Comparison of ENCODE assay signal across 8 mouse cellular contexts in genomic region chr17:25808789-25809605, GRCm38 (mm10). TPM values are rescaled to one million over a fixed set of nuclear protein-coding genes. Genes with fewer than 3 reads are reported as not detected.
DNase-seq lines count a peak whose midpoint lies in the region; ATAC-seq lines count a peak whose summit lies in the region.

TSS of gene Fbxl16 (plus strand) at chr17:25809085.

- H3K4me2 ChIP-seq in forebrain, embryonic 16.5 days (ENCODE audit: low read length): peak within 1 kb of the TSS; percentile 98
- H3K4me2 ChIP-seq in hindbrain, embryonic 12.5 days (replicated peaks): peak within 1 kb of the TSS; percentile 84
- peak within 1 kb of the TSS; percentile 96 for H3K4me2 ChIP-seq in lung, embryonic 16.5 days (ENCODE audit: low read depth, low read length)

- peak; percentile 93 for DNase-seq in NIH3T3 (ENCODE audit: low read depth)
- DNase-seq in layer of hippocampus, postnatal 25 days (ENCODE audit: extremely low spot score in 1 of 2, low spot score in 1 of 2): peak; percentile 73 to 88
- DNase-seq in right cerebral cortex, postnatal 10 days (ENCODE audit: low spot score in 2 of 2): peak; percentile 94 to 95
- no peak for DNase-seq in thymus, postnatal 10 days (ENCODE audit: low spot score in 2 of 2)

- WGBS in forebrain, embryonic 16.5 days: under 1% methylated on average over 76 of the region's 100 CpGs
- WGBS in hindbrain, embryonic 12.5 days: under 1% methylated on average over 70 of the region's 100 CpGs
- WGBS in lung, embryonic 16.5 days: under 1% methylated on average over 75 of the region's 100 CpGs

- peak within 1 kb of the TSS; percentile 88 for H3K27ac ChIP-seq in forebrain, embryonic 16.5 days (ENCODE audit: low read length)
- H3K27ac ChIP-seq in hindbrain, embryonic 12.5 days: peak within 1 kb of the TSS; percentile 98
- no peak within 1 kb of the TSS for H3K27ac ChIP-seq in lung, embryonic 16.5 days (ENCODE audit: low read length)

- peak; percentile 78 for ATAC-seq in cerebellum, adult (ENCODE audit: insufficient number of reproducible peaks, low FRiP score, low TSS enrichment)
- ATAC-seq in forebrain, embryonic 16.5 days: peak; percentile 90
- ATAC-seq in hindbrain, embryonic 12.5 days (ENCODE audit: low FRiP score): peak; percentile 85
- peak; percentile 81 for ATAC-seq in lung, embryonic 16.5 days (ENCODE audit: low read depth)

- H3K4me1 ChIP-seq in forebrain, embryonic 16.5 days (replicated peaks; ENCODE audit: control insufficient read depth, insufficient read depth, low read length): peaks cover 34% of the 10 kb centered on the region
- peaks cover 46% of the 10 kb centered on the region for H3K4me1 ChIP-seq in hindbrain, embryonic 12.5 days
- peaks cover 3% of the 10 kb centered on the region; the same call in 1 of the 2 replicates for H3K4me1 ChIP-seq in lung, embryonic 16.5 days (replicated peaks; ENCODE audit: control insufficient read depth, insufficient read depth, low read length)

- no peaks in the 10 kb centered on the region for H3K36me3 ChIP-seq in forebrain, embryonic 16.5 days (ENCODE audit: control insufficient read depth, insufficient read depth)
- no peaks in the 10 kb centered on the region for H3K36me3 ChIP-seq in hindbrain, embryonic 12.5 days
- H3K36me3 ChIP-seq in lung, embryonic 16.5 days (ENCODE audit: control insufficient read depth, insufficient read depth, low read length): no peaks in the 10 kb centered on the region

- H3K4me3 ChIP-seq in forebrain, embryonic 16.5 days (replicated peaks; ENCODE audit: low read length): peak within 1 kb of the TSS; percentile 71
- H3K4me3 ChIP-seq in hindbrain, embryonic 12.5 days: peak within 1 kb of the TSS; percentile 86
- peak within 1 kb of the TSS; percentile 68 for H3K4me3 ChIP-seq in lung, embryonic 16.5 days (ENCODE audit: low read length)

- no peaks in the 10 kb centered on the region for H3K27me3 ChIP-seq in forebrain, embryonic 16.5 days (replicated peaks; ENCODE audit: control insufficient read depth, insufficient read depth, low read length)
- peaks cover 16% of the 10 kb centered on the region for H3K27me3 ChIP-seq in hindbrain, embryonic 12.5 days
- H3K27me3 ChIP-seq in lung, embryonic 16.5 days (ENCODE audit: control insufficient read depth, insufficient read depth, low read depth, low read length): peaks cover 33% of the 10 kb centered on the region

- no peaks in the 10 kb centered on the region for H3K9me3 ChIP-seq in forebrain, embryonic 16.5 days (ENCODE audit: control insufficient read depth, low read length)
- no peaks in the 10 kb centered on the region for H3K9me3 ChIP-seq in hindbrain, embryonic 12.5 days (replicated peaks)
- no peaks in the 10 kb centered on the region for H3K9me3 ChIP-seq in lung, embryonic 16.5 days (ENCODE audit: control insufficient read depth, low read length)

- peak within 1 kb of the TSS; percentile 82 for H3K9ac ChIP-seq in forebrain, embryonic 16.5 days (replicated peaks; ENCODE audit: low read depth, low read length)
- peak within 1 kb of the TSS; percentile 92 for H3K9ac ChIP-seq in hindbrain, embryonic 12.5 days
- H3K9ac ChIP-seq in lung, embryonic 16.5 days (ENCODE audit: low read length): peak within 1 kb of the TSS; percentile 62

RNA-seq across cellular contexts. Expression of gene Fbxl16, which starts in this region (rescaled TPM):
- 33.0 and 43.5 TPM in 2 replicates for polyA plus RNA-seq in forebrain, embryonic 16.5 days (2015; fragmentation: Nextera tagmentation; extraction: Ambion mirVana)
- polyA plus RNA-seq in hindbrain, embryonic 12.5 days (2016; fragmentation: Nextera tagmentation; extraction: Ambion mirVana): 22.8 and 23.5 TPM in 2 replicates
- 100 to 1,000 TPM; 637 to 657 TPM for total RNA-seq in layer of hippocampus, postnatal 25 days (2021)
- polyA plus RNA-seq in lung, embryonic 16.5 days (2015; fragmentation: Nextera tagmentation; extraction: Ambion mirVana): 1.1 and 1.2 TPM in 2 replicates

Comparison
In these comparisons a context has a peak if more than half of its experiments do, and no peak if none do; other contexts are left out.
1. RNA of gene Fbxl16 (polyA plus RNA-seq): 33.0 to 43.5 TPM in forebrain, embryonic 16.5 days and 22.8 to 23.5 TPM in hindbrain, embryonic 12.5 days; 1.1 to 1.2 TPM in lung, embryonic 16.5 days; every median in the first group is over 10 times any median in the second.
2. DNase-seq: peak in NIH3T3 (single experiment), layer of hippocampus, postnatal 25 days (2 of 2) and right cerebral cortex, postnatal 10 days (2 of 2); none in thymus, postnatal 10 days (0 of 2).
3. Peak in every context shown above with its lines, with median percentiles within 50 percentile points of each other: ATAC-seq, H3K4me2 ChIP-seq, H3K4me3 ChIP-seq and H3K9ac ChIP-seq.